Mouse (Mus musculus): Measurements from ENCODE around the gene Ybx3. TPM values are rescaled to one million over a fixed set of nuclear protein-coding genes. Genes with fewer than 3 reads are reported as not detected.

The Ybx3 gene
- polyA plus RNA-seq, 1 experiment, result 154 TPM

GRCm38 (mm10) chr6:131316155-131317101, 71.8 kb downstream of the Ybx3 start:
- H3K4me3 ChIP-seq (ENCODE audit: insufficient read depth, low read depth, low read length), result no peak overlapping the region
- H3K4me1 ChIP-seq (ENCODE audit: control insufficient read depth, insufficient read depth, insufficient read length, low read length), result no peaks in the 10 kb centered on the region
- no peak overlapping the region for H3K27ac ChIP-seq (replicated peaks; ENCODE audit: low read depth, low read length)

Other genes starting within 250 kb of the Ybx3 start
- not detected in 2 replicates for gene Klra2, start 141.1 kb downstream of the Ybx3 start, polyA plus RNA-seq (2012; ENCODE audit: insufficient read depth, insufficient read length, missing spikeins)
- 15.9 and 18.5 TPM in 2 replicates for gene Magohb, start 95.2 kb downstream of the Ybx3 start, polyA plus RNA-seq (2012; ENCODE audit: insufficient read depth, insufficient read length, missing spikeins)
- gene Styk1, start 34.9 kb downstream of the Ybx3 start, polyA plus RNA-seq (2012; ENCODE audit: insufficient read depth, insufficient read length, missing spikeins), result not detected in 2 replicates
- gene 5430401F13Rik, start 97.9 kb upstream of the Ybx3 start, polyA plus RNA-seq (2012; ENCODE audit: insufficient read depth, insufficient read length, missing spikeins), result not detected in 2 replicates
- not detected in 2 replicates for gene Gm6619, start 97.9 kb upstream of the Ybx3 start, polyA plus RNA-seq (2012; ENCODE audit: insufficient read depth, insufficient read length, missing spikeins)
- gene Tas2r130, start 242.4 kb upstream of the Ybx3 start, polyA plus RNA-seq (2012; ENCODE audit: insufficient read depth, insufficient read length, missing spikeins), result not detected in 2 replicates